Mouse (Mus musculus) limb, embryonic 14.5 days (tissue): ENCODE data around the gene Adgrf5. TPM values are rescaled to one million over a fixed set of nuclear protein-coding genes. Genes with fewer than 3 reads are reported as not detected.

Experiments
- ATAC-seq: fragments of 200-750 bp; cut with Nextera tagmentation; 2 replicates; pipeline ENCODE4 v1.8.0; 2017; ENCODE audit warnings: low read depth, moderate number of reproducible peaks, moderate TSS enrichment; ENCODE audit not compliant: low FRiP score
- DNase-seq: peaks from one replicate; pipeline ENCODE4 v3.0.0-alpha.2; 2015; ENCODE audit warnings: low spot score
- H3K27ac ChIP-seq: fragments of 300-500 bp; sonication (generic); replicated peaks from 2 replicates; pipeline ENCODE4 v1.5.1; 2014; ENCODE audit warnings: low read depth, mild to moderate bottlenecking, low read length, moderate library complexity, mixed read lengths
- H3K27me3 ChIP-seq: fragments of 300-500 bp; sonication (generic); 2 replicates; pipeline ENCODE4 v1.6.1; 2014; ENCODE audit warnings: low read length, mixed read lengths; ENCODE audit not compliant: control insufficient read depth, insufficient read depth
- H3K36me3 ChIP-seq: fragments of 300-500 bp; sonication (generic); 2 replicates; pipeline ENCODE4 v1.6.1; 2014; ENCODE audit warnings: mild to moderate bottlenecking, low read length, moderate library complexity, mixed read lengths; ENCODE audit not compliant: control insufficient read depth, insufficient read depth
- H3K4me1 ChIP-seq: fragments of 300-500 bp; sonication (generic); 2 replicates; pipeline ENCODE4 v1.6.1; 2014; ENCODE audit warnings: antibody characterized with exemption, low read length, mixed read lengths; ENCODE audit not compliant: control insufficient read depth, insufficient read depth
- H3K4me2 ChIP-seq: fragments of 300-500 bp; sonication (generic); replicated peaks from 2 replicates; pipeline ENCODE4 v1.6.1; 2014; ENCODE audit warnings: low read depth, mild to moderate bottlenecking, low read length, moderate library complexity; ENCODE audit not compliant: severe bottlenecking
- H3K4me3 ChIP-seq: fragments of 300-500 bp; sonication (generic); replicated peaks from 2 replicates; pipeline ENCODE4 v1.5.1; 2014; ENCODE audit warnings: low read length
- H3K9ac ChIP-seq: fragments of 300-500 bp; sonication (generic); 2 replicates; pipeline ENCODE4 v1.6.1; 2014; ENCODE audit warnings: mild to moderate bottlenecking, low read depth, low read length, moderate library complexity; ENCODE audit not compliant: severe bottlenecking
- H3K9me3 ChIP-seq: fragments of 300-500 bp; sonication (generic); 2 replicates; pipeline ENCODE4 v1.6.1; 2016; ENCODE audit warnings: low read length; ENCODE audit not compliant: control insufficient read depth
- POLR2A ChIP-seq: fragments of 200-500 bp; IDR thresholded peaks from 2 replicates; pipeline ENCODE4 v1.8.0; 2012; ENCODE audit warnings: inconsistent platforms, mild to moderate bottlenecking, moderate library complexity, borderline replicate concordance; ENCODE audit not compliant: insufficient read depth, insufficient read length; ENCODE audit errors: extremely low read depth
- WGBS: fragments of 180-500 bp; shearing (Covaris S2); extraction: QIAGEN DNeasy Blood & Tissue Kit; methylation state at CpG from one replicate; pipeline ENCODE4 v1.1.7; 2014; 5-methylcytosine and 5-hydroxymethylcytosine counted together
- polyA plus RNA-seq, 2 experiments: library from polyadenylated mRNA; depleted of rRNA in 1 of 2; stranded (reverse) in 1 of 2; unstranded in 1 of 2; fragments of >200 nt; fragmentation: Nextera tagmentation in 1 of 2; extraction: Ambion mirVana in 1 of 2; gene quantifications; 2 replicates each; pipeline versions ENCODE4 v1.2.1 to v1.2.3; 2012 to 2014

Adgrf5 gene
- polyA plus RNA-seq, 2 experiments = 7.7 to 11.9 TPM

DNA sequence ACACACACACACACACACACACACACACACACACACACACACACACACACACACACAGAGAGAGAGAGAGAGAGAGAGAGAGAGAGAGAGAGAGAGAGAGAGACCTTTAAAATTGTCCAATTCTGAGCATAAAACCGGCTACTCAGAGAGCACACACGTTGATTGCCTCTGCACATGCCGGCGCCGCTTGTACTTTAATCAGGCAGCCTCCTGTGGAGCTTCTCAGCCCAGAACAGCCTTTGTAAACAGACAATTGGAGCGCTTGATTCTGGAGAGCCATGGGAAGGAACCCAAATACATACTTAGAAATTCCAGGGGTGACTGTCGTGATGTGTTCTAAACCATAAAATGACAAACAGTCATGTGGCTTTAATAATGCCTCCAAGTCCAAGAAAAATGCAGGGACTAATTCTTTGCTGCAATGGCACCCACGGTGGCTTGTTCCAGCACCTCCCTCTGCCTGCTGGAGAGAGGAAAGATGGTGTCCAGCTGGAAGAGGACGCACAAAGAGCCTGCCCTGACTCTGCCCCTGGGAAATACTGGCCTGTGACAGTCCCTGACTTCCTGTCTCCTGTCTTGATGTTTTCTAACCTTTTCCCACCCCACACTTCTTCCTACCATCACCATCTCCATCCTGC lies 2.2 kb upstream of the Adgrf5 start:
- H3K4me2 ChIP-seq = no peak overlapping the region

DNA sequence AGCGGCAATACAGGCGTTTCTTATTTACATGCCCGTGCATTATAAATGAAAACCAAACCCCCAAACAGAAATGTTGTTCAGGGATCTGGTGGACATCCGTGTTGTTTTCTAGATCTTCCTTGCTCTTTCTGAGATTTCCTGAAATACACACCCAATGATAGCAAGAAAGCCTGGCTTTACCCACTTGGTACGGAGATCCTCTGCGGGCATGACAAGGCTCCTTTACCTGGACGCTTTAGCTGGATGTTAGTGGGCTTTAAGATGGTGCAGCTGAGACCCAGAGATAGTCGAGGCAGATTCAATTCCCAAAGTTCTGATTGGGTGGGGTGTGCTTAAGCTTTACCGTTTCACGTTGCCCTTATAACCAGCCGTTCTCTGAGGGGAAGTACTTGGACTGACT lies 770 bp downstream of the Adgrf5 start:
- H3K4me3 ChIP-seq = 0 out of 2 replicates have a peak overlapping the region, but pooled peaks have one; percentile 3
- DNase-seq (no peak), ATAC-seq (no peak)
- no peak for TF ChIP-seq POLR2A
- H3K27ac ChIP-seq = no peak overlapping the region
- H3K4me1 ChIP-seq = peaks cover 6% of the 10 kb centered on the region
- no peak overlapping the region for H3K4me2 ChIP-seq
- no peaks in the 10 kb centered on the region for H3K9me3 ChIP-seq
- WGBS = 79% methylated on average over 11 of the region's 11 CpGs
- no peaks in the 10 kb centered on the region for H3K27me3 ChIP-seq
- H3K9ac ChIP-seq = no peak overlapping the region
- no peaks in the 10 kb centered on the region for H3K36me3 ChIP-seq

More for the DNA sequence above, 2.2 kb upstream of the Adgrf5 start:
- Histone ChIP-seq H3K9me3 (no peaks in the 10 kb centered on the region), H3K36me3 (no peaks in the 10 kb centered on the region), H3K27me3 (no peaks in the 10 kb centered on the region), H3K4me3 (no peak overlapping the region), H3K27ac (no peak overlapping the region), H3K4me1 (peaks cover 6% of the 10 kb centered on the region), H3K9ac (no peak overlapping the region)
- no peak for TF ChIP-seq POLR2A
- ATAC-seq (no peak), DNase-seq (no peak)
- WGBS = 14% methylated on average over 9 of the region's 9 CpGs

DNA sequence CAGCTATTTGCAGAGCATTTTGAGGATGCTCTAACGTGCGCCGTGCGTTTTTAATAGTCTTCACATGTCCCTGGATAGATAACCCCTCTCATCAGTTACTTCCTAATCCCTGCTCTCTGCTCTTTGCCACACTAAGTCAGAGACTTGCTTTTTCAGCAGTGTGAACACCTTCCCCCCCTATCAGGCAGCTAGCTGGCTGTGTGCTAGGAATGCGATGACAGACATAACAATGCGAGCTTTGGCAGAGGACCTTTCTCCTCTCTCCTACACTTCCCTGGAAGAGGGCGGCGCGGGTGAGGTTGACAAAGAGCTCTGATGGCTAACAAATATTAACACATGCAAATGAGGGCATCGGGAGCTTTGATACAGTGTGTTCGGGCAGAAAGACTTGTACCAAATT lies 2.1 kb downstream of the Adgrf5 start:
- 71% methylated on average over 11 of the region's 11 CpGs for WGBS
- TF ChIP-seq POLR2A = no peak
- no peaks in the 10 kb centered on the region for H3K9me3 ChIP-seq
- no peak overlapping the region for H3K4me2 ChIP-seq
- DNase-seq (no peak), ATAC-seq (no peak)
- no peak overlapping the region for H3K9ac ChIP-seq
- H3K36me3 ChIP-seq = no peaks in the 10 kb centered on the region
- H3K27me3 ChIP-seq = no peaks in the 10 kb centered on the region
- H3K4me1 ChIP-seq = peaks cover 6% of the 10 kb centered on the region
- no peak overlapping the region for H3K27ac ChIP-seq
- H3K4me3 ChIP-seq = no peak overlapping the region

DNA sequence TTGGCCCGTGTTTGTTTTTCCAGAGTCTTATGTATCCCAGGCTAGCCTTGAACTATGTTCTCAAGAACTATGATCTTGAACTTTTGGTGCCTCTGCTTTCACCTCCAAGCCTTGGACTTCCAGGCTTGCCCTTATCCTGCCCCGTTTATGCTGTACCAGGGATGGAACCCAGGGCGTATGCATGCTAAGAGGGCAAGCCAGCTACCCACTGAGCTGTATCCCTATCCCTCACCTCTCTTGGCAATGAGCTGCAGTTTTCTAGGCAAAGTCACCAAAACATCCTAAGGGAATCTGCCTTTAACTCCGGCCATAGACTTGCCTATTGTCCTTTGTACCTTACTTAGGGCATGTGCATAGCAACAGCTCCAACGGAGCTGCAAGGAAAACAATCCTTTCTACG lies 2.6 kb downstream of the Adgrf5 start:
- Histone ChIP-seq H3K9me3 (no peaks in the 10 kb centered on the region), H3K36me3 (no peaks in the 10 kb centered on the region), H3K4me2 (no peak overlapping the region), H3K4me1 (peaks cover 6% of the 10 kb centered on the region), H3K27ac (no peak overlapping the region), H3K27me3 (no peaks in the 10 kb centered on the region), H3K9ac (no peak overlapping the region), H3K4me3 (no peak overlapping the region)
- DNase-seq (no peak), ATAC-seq (no peak)
- WGBS = 75% methylated on average over 6 of the region's 6 CpGs
- no peak for TF ChIP-seq POLR2A

DNA sequence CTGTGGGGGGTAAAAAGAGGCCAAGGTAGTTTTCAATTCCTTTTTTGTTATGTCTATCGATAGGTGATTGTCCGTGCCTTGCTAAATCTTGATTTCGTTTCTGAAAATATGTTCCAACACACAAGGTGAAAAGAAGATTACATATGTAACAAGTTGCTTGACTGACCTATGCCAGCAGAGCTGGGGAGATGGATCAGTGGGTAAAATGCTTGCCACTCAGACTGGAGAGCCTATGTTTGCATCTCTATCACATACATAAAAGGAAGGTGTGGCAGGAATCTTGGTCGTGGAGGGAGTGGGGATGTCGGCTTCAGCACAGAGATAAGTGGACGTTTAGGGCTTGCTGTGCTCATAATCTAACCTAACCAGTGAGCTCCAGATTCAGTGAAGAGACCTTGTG lies 3.7 kb downstream of the Adgrf5 start:
- DNase-seq = no peak
- H3K4me1 ChIP-seq = peaks cover 6% of the 10 kb centered on the region
- H3K36me3 ChIP-seq = no peaks in the 10 kb centered on the region
- H3K27me3 ChIP-seq = no peaks in the 10 kb centered on the region
- H3K9me3 ChIP-seq = no peaks in the 10 kb centered on the region
- no peak overlapping the region for H3K4me3 ChIP-seq
- WGBS = 66% methylated on average over 6 of the region's 6 CpGs
- no peak for TF ChIP-seq POLR2A
- H3K27ac ChIP-seq = no peak overlapping the region
- no peak for ATAC-seq
- no peak overlapping the region for H3K4me2 ChIP-seq
- no peak overlapping the region for H3K9ac ChIP-seq
